Mouse (Mus musculus) bone marrow, adult 2 months (tissue): ENCODE measurements around the gene Plppr2.

Source experiments
- CTCF ChIP-seq: fragments of 200-500 bp; IDR thresholded peaks from 2 replicates; pipeline ENCODE4 v1.5.1; 2011; ENCODE audit warnings: low read length, control low read depth; ENCODE audit not compliant: control insufficient read depth, insufficient read depth
- POLR2A ChIP-seq: fragments of 200-500 bp; IDR thresholded peaks from 2 replicates; pipeline ENCODE4 v1.6.1; 2011; ENCODE audit warnings: low read depth, mild to moderate bottlenecking, control low read depth, low read length, borderline replicate concordance; ENCODE audit not compliant: control insufficient read depth

DNA sequence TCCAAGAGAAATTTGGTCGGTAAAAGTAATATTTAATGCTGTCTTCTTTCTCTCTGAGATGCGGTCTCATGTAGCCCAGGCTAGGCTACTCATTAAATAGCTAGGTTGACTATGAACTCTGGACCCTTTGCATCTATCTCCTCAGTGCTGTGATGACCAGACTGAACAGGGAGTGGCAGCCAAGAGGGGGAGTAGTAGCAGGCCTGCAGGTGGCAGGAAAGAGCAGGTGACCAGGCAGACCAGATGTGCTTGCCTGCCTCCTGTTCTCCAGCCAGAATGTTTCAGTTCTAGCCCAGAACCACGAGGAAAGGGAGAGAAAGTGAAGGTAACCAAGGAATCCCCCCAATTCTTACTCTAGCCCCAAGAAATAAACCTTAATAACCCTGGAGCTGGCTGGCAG lies 47.6 kb upstream of the Plppr2 start:
- TF ChIP-seq CTCF = peak; percentile 77
- TF ChIP-seq POLR2A = no peak
